Mouse (Mus musculus) MEL (cell line): ENCODE data around the gene Adamtsl5. TPM values are rescaled to one million over a fixed set of nuclear protein-coding genes. Genes with fewer than 3 reads are reported as not detected.
A peak's percentile ranks its signal among the peaks of the same experiment; 100 is the strongest.

Experiments used
- DNase-seq: peaks from one replicate; pipeline ENCODE4 v3.0.0; 2011; ENCODE audit warnings: low read depth, low spot score
- H3K27ac ChIP-seq: 2 replicates; pipeline ENCODE4 v1.5.1; 2012; ENCODE audit warnings: low read depth, mild to moderate bottlenecking, control low read depth, low read length, moderate library complexity; ENCODE audit not compliant: control insufficient read depth
- H3K27me3 ChIP-seq, 2 experiments: fragments of 150-350 bp in 1 of 2; sonication (generic) in 1 of 2; 2 replicates each; pipeline ENCODE4 v1.6.1; 2012; ENCODE audit warnings: low read length in 2 of 2, mild to moderate bottlenecking in 2 of 2, improper control_type of control experiment in 1 of 2, moderate library complexity in 1 of 2; ENCODE audit not compliant: insufficient read depth in 2 of 2, control insufficient read depth in 1 of 2
- H3K36me3 ChIP-seq, 2 experiments: 2 replicates each; pipeline ENCODE4 v1.6.1; 2012 to 2014; ENCODE audit warnings: low read length in 2 of 2, improper control_type of control experiment in 1 of 2, inconsistent platforms in 1 of 2, mild to moderate bottlenecking in 1 of 2; ENCODE audit not compliant: insufficient read depth in 2 of 2, control insufficient read depth in 1 of 2
- H3K4me1 ChIP-seq, 2 experiments: fragments of 150-350 bp in 1 of 2; sonication (generic) in 1 of 2; 2 replicates each; pipeline ENCODE4 v1.6.1; 2012; ENCODE audit warnings: low read length in 2 of 2, improper control_type of control experiment in 1 of 2, mild to moderate bottlenecking in 1 of 2; ENCODE audit not compliant: insufficient read depth in 2 of 2, control insufficient read depth in 1 of 2
- H3K4me3 ChIP-seq, 2 experiments: fragments of 150-350 bp in 1 of 2; sonication (generic) in 1 of 2; 2 replicates each; pipeline ENCODE4 v1.5.1; 2012; ENCODE audit warnings: low read depth in 2 of 2, low read length in 2 of 2, mild to moderate bottlenecking in 2 of 2, moderate library complexity in 2 of 2, control low read depth in 1 of 2, improper control_type of control experiment in 1 of 2; ENCODE audit not compliant: control insufficient read depth in 1 of 2, insufficient read depth in 1 of 2
- H3K79me2 ChIP-seq: 2 replicates; pipeline ENCODE4 v1.6.1; 2012; ENCODE audit warnings: mild to moderate bottlenecking, low read length, moderate library complexity; ENCODE audit not compliant: control insufficient read depth, poor library complexity, insufficient read depth
- H3K9ac ChIP-seq: 2 replicates; pipeline ENCODE4 v1.6.1; 2012; ENCODE audit warnings: low read depth, mild to moderate bottlenecking, control low read depth, low read length, moderate library complexity; ENCODE audit not compliant: control insufficient read depth, poor library complexity, severe bottlenecking
- H3K9me3 ChIP-seq: fragments of 150-350 bp; sonication (generic); replicated peaks from 2 replicates; pipeline ENCODE4 v1.6.1; 2012; ENCODE audit warnings: mild to moderate bottlenecking, low read length, improper control_type of control experiment, moderate library complexity; ENCODE audit not compliant: insufficient read depth
- ELF1 ChIP-seq: IDR thresholded peaks from 2 replicates; pipeline ENCODE4 v1.6.1; 2014; ENCODE audit warnings: low read depth, mild to moderate bottlenecking, inconsistent platforms, low read length, improper control_type of control experiment, moderate library complexity
- EP300 ChIP-seq, 2 experiments: IDR thresholded peaks; 2 replicates each; pipeline ENCODE4 v1.6.1; 2011; ENCODE audit warnings: improper control_type of control experiment in 2 of 2, low read length in 2 of 2, low read depth in 1 of 2, mild to moderate bottlenecking in 1 of 2
- GABPA ChIP-seq: IDR thresholded peaks from 2 replicates; pipeline ENCODE4 v1.6.1; 2012; ENCODE audit warnings: low read depth, mild to moderate bottlenecking, inconsistent platforms, low read length, improper control_type of control experiment, moderate library complexity
- GATA1 ChIP-seq: IDR thresholded peaks from 2 replicates; pipeline ENCODE4 v1.6.1; 2011; ENCODE audit warnings: low read depth, low read length, improper control_type of control experiment
- JUND ChIP-seq: IDR thresholded peaks from 2 replicates; pipeline ENCODE4 v1.6.1; 2011; ENCODE audit warnings: low read depth, mild to moderate bottlenecking, improper control_type of control experiment, low read length
- KAT2A ChIP-seq: conservative IDR thresholded peaks from 2 replicates; pipeline ENCODE4 v1.6.1; 2012; ENCODE audit warnings: low read depth, low read length, improper control_type of control experiment, inconsistent platforms
- MAX ChIP-seq: IDR thresholded peaks from 2 replicates; pipeline ENCODE4 v1.6.1; 2011; ENCODE audit warnings: low read length, improper control_type of control experiment
- MXI1 ChIP-seq: IDR thresholded peaks from 2 replicates; pipeline ENCODE4 v1.6.1; 2011; ENCODE audit warnings: mild to moderate bottlenecking, low read depth, low read length, improper control_type of control experiment
- MYB ChIP-seq: IDR thresholded peaks from 2 replicates; pipeline ENCODE4 v1.6.1; 2011; ENCODE audit warnings: mild to moderate bottlenecking, low read depth, low read length, improper control_type of control experiment
- MYC ChIP-seq: IDR thresholded peaks from 2 replicates; pipeline ENCODE4 v1.6.1; 2011; ENCODE audit warnings: low read depth, mild to moderate bottlenecking, low read length, improper control_type of control experiment, moderate library complexity
- NELFE ChIP-seq: IDR thresholded peaks from 2 replicates; pipeline ENCODE4 v1.6.1; 2011; ENCODE audit warnings: low read depth, low read length, improper control_type of control experiment
- POLR2AphosphoS2 ChIP-seq: IDR thresholded peaks from 2 replicates; pipeline ENCODE4 v1.6.1; 2011; ENCODE audit warnings: low read length, improper control_type of control experiment
- POLR2AphosphoS5 ChIP-seq: IDR thresholded peaks from 2 replicates; pipeline ENCODE4 v1.6.1; 2012; ENCODE audit warnings: low read depth, borderline replicate concordance, mild to moderate bottlenecking, inconsistent platforms, low read length, moderate library complexity, mixed read lengths
- RCOR1 ChIP-seq: IDR thresholded peaks from 2 replicates; pipeline ENCODE4 v1.6.1; 2012; ENCODE audit warnings: low read depth, mild to moderate bottlenecking, inconsistent platforms, low read length, improper control_type of control experiment
- SIN3A ChIP-seq: IDR thresholded peaks from 2 replicates; pipeline ENCODE4 v1.6.1; 2012; ENCODE audit warnings: low read length, improper control_type of control experiment, inconsistent platforms
- TAL1 ChIP-seq: IDR thresholded peaks from 2 replicates; pipeline ENCODE4 v1.6.1; 2012; ENCODE audit warnings: mild to moderate bottlenecking, inconsistent platforms, low read length, moderate library complexity, mixed read lengths
- TBP ChIP-seq: IDR thresholded peaks from 2 replicates; pipeline ENCODE4 v1.8.0; 2011; ENCODE audit warnings: low read depth, low read length, improper control_type of control experiment
- TCF12 ChIP-seq: IDR thresholded peaks from 2 replicates; pipeline ENCODE4 v1.6.1; 2014; ENCODE audit warnings: low read depth, mild to moderate bottlenecking, inconsistent platforms, low read length, improper control_type of control experiment, moderate library complexity
- USF2 ChIP-seq, 2 experiments: IDR thresholded peaks; 2 replicates each; pipeline ENCODE4 v1.6.1; 2011 to 2012; ENCODE audit warnings: improper control_type of control experiment in 2 of 2, low read length in 2 of 2, borderline replicate concordance in 1 of 2, inconsistent platforms in 1 of 2, low read depth in 1 of 2, mild to moderate bottlenecking in 1 of 2; ENCODE audit not compliant: insufficient read depth in 1 of 2
- ZC3H11A ChIP-seq: IDR thresholded peaks from 2 replicates; pipeline ENCODE4 v1.6.1; 2012; ENCODE audit warnings: low read depth, mild to moderate bottlenecking, inconsistent platforms, low read length, improper control_type of control experiment
- ZKSCAN1 ChIP-seq: IDR thresholded peaks from 2 replicates; pipeline ENCODE4 v1.6.1; 2012; ENCODE audit warnings: low read depth, mild to moderate bottlenecking, inconsistent platforms, low read length, improper control_type of control experiment, moderate library complexity
- ZNF384 ChIP-seq: IDR thresholded peaks from 2 replicates; pipeline ENCODE4 v1.6.1; 2012; ENCODE audit warnings: low read depth, mild to moderate bottlenecking, inconsistent platforms, low read length, improper control_type of control experiment
- polyA plus RNA-seq, 2 experiments: library from polyadenylated mRNA; stranded (reverse) in 1 of 2; unstranded in 1 of 2; fragments of >175 nt in 1 of 2; fragments of >200 nt in 1 of 2; gene quantifications; 2 replicates each; pipeline versions ENCODE4 v1.2.1 to v1.2.4; 2012; ENCODE audit warnings: low replicate concordance in 2 of 2, low read depth in 1 of 2; ENCODE audit not compliant: insufficient read length in 2 of 2, insufficient read depth in 1 of 2, missing spikeins in 1 of 2
- total RNA-seq: library from RNA; depleted of rRNA; stranded (reverse); fragments of 300-350 nt; gene quantifications from 2 replicates; pipeline ENCODE4 v1.2.3, GENCODE M21; 2012

The Adamtsl5 gene
- total and polyA plus RNA-seq, 3 experiments: 3.9 to 16.5 TPM; not detected in 1

- Histone ChIP-seq H3K36me3 (peaks cover 0 to 22% of the 10 kb centered on the region in 2 experiments; a peak in 2 of 4 replicates), H3K9me3 (no peaks in the 10 kb centered on the region), H3K4me3 (no peak overlapping the region), H3K4me1 (peaks cover 9 to 39% of the 10 kb centered on the region in 2 experiments), H3K79me2 (peaks cover 17% of the 10 kb centered on the region), H3K9ac (no peak overlapping the region), H3K27me3 (no peaks in the 10 kb centered on the region), H3K27ac (no peak overlapping the region)
- peak; percentile 43 for DNase-seq
- TF ChIP-seq ELF1 (no peak), POLR2AphosphoS2 (no peak), ZC3H11A (no peak), RCOR1 (no peak), GATA1 (0 out of 2 replicates have a peak, but pooled peaks have one; percentile 27), TAL1 (peak; percentile 62), USF2 (IDR thresholded peaks at IDR 0.05; ENCODE audit: borderline replicate concordance in 1 of 2, insufficient read depth in 1 of 2, low read depth in 1 of 2, low read length in 2 of 2) (no peak), ZNF384 (no peak), ZKSCAN1 (no peak), EP300 (IDR thresholded peaks at IDR 0.05; ENCODE audit: low read depth in 1 of 2, low read length in 2 of 2) (peak in 1 of 2 experiments; percentile 42; a peak in 2 of 4 replicates), JUND (no peak), MAX (no peak), MYB (no peak), POLR2AphosphoS5 (no peak), SIN3A (no peak), MXI1 (no peak)
Observed at GRCm38 (mm10) chr10:80384709-80385108, 36.5 kb upstream of the Adamtsl5 start.

- H3K9ac ChIP-seq: no peak overlapping the region
- H3K9me3 ChIP-seq: no peaks in the 10 kb centered on the region
- H3K27ac ChIP-seq: no peak overlapping the region
- no peak overlapping the region for H3K4me3 ChIP-seq
- peaks cover 17% of the 10 kb centered on the region for H3K79me2 ChIP-seq
- TF ChIP-seq KAT2A (no peak), TBP (no peak), NELFE (no peak), RCOR1 (no peak), GABPA (no peak), MYC (no peak), ZKSCAN1 (no peak), TCF12 (no peak), GATA1 (no peak)
- DNase-seq: peak; percentile 39
- peaks cover 0 to 22% of the 10 kb centered on the region in 2 experiments; a peak in 2 of 4 replicates for H3K36me3 ChIP-seq
- peaks cover 7 to 36% of the 10 kb centered on the region in 2 experiments for H3K4me1 ChIP-seq
- H3K27me3 ChIP-seq: no peaks in the 10 kb centered on the region
Observed at GRCm38 (mm10) chr10:80384115-80384639, 36.0 kb upstream of the Adamtsl5 start.
